Mouse (Mus musculus) midbrain, embryonic 11.5 days (tissue): Measurements from ENCODE around the gene Gm10471. TPM values are rescaled to one million over a fixed set of nuclear protein-coding genes. Genes with fewer than 3 reads are reported as not detected.
"Not testable (repeated sequence)": the region's sequence is repeated elsewhere in the genome, so short reads cannot be mapped to it uniquely, and the experiment has no call there.

Experiments
- ATAC-seq: fragments of 200-750 bp; cut with Nextera tagmentation; 2 replicates; pipeline ENCODE4 v1.8.0; 2017; ENCODE audit warnings: moderate TSS enrichment, moderate library complexity; ENCODE audit not compliant: low FRiP score
- DNase-seq: peaks from one replicate; pipeline ENCODE4 v3.0.0; 2015; ENCODE audit warnings: low spot score; ENCODE audit errors: missing footprints
- H3K27ac ChIP-seq: fragments of 300-500 bp; sonication (generic); 2 replicates; pipeline ENCODE4 v1.5.1; 2014; ENCODE audit warnings: low read depth, low read length
- H3K27me3 ChIP-seq: fragments of 300-500 bp; sonication (generic); 2 replicates; pipeline ENCODE4 v1.6.1; 2014; ENCODE audit warnings: mild to moderate bottlenecking, low read length, moderate library complexity, mixed read lengths; ENCODE audit not compliant: control insufficient read depth, insufficient read depth
- H3K36me3 ChIP-seq: fragments of 300-500 bp; sonication (generic); 2 replicates; pipeline ENCODE4 v1.6.1; 2014; ENCODE audit warnings: mild to moderate bottlenecking, low read length, moderate library complexity, mixed read lengths; ENCODE audit not compliant: control insufficient read depth, insufficient read depth
- H3K4me1 ChIP-seq: fragments of 300-500 bp; sonication (generic); 2 replicates; pipeline ENCODE4 v1.6.1; 2014; ENCODE audit warnings: low read length; ENCODE audit not compliant: control insufficient read depth, insufficient read depth
- H3K4me2 ChIP-seq: fragments of 300-500 bp; sonication (generic); 2 replicates; pipeline ENCODE4 v1.6.1; 2014; ENCODE audit warnings: mild to moderate bottlenecking, moderate library complexity
- H3K4me3 ChIP-seq: fragments of 300-500 bp; sonication (generic); 2 replicates; pipeline ENCODE4 v1.5.1; 2014; ENCODE audit warnings: low read depth, low read length
- H3K9ac ChIP-seq: fragments of 300-500 bp; sonication (generic); 2 replicates; pipeline ENCODE4 v1.6.1; 2014; ENCODE audit warnings: low read length
- H3K9me3 ChIP-seq: fragments of 300-500 bp; sonication (generic); 2 replicates; pipeline ENCODE4 v1.6.1; 2016; ENCODE audit warnings: low read length; ENCODE audit not compliant: control insufficient read depth
- WGBS: fragments of 180-500 bp; shearing (Covaris S2); extraction: QIAGEN DNeasy Blood & Tissue Kit; methylation state at CpG from one replicate; pipeline ENCODE4 v1.1.7; 2014; 5-methylcytosine and 5-hydroxymethylcytosine counted together
- polyA plus RNA-seq: library from polyadenylated mRNA; unstranded; fragments of >200 nt; fragmentation: Nextera tagmentation; extraction: Ambion mirVana; gene quantifications from 2 replicates; pipeline ENCODE4 v1.2.1, GENCODE M21; 2014

Gene Gm10471
- polyA plus RNA-seq: not detected in 2 replicates

DNA sequence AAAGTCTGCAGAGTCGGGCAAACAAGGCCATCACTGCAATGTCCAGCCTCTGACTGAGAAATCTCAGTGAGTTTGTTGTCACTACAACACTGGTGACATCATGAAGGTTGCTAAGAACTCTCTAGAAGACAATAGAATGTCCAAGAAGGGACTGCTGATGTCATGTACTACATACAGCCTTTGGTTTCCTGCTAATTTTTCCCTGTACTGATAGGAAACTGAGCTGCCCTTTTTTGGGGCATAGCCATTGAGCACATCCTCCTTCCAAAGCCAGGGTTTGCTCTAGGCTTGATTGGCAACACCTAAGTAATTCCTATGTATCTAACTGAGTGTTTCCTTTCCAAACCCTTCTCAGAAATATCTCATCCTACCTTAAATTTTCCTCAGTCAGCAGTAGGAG is at the start of gene Gm10471:
Gene Gm10471, minus strand, starts transcription at position 101 of the 400 bp plus-strand sequence.
- H3K27ac ChIP-seq, H3K27me3 ChIP-seq, DNase-seq, H3K36me3 ChIP-seq, H3K4me1 ChIP-seq, H3K4me2 ChIP-seq, H3K9ac ChIP-seq, H3K4me3 ChIP-seq, H3K9me3 ChIP-seq, ATAC-seq: not testable (repeated sequence)
- 71% methylated on average over 1 of the region's 1 CpGs for WGBS

DNA sequence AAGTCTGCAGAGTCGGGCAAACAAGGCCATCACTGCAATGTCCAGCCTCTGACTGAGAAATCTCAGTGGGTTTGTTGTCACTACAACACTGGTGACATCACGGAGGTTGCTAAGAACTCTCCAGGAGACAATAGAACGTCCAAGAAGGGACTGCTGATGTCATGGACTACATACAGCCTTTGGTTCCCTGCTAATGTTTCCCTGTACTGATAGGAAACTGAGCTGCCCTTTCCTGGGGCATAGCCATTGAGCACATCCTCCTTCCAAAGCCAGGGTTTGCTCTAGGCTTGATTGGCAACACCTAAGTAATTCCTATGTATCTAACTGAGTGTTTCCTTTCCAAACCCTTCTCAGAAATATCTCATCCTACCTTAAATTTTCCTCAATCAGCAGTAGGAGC is 32.2 kb upstream of the Gm10471 start, which contains the start of gene Gm10220:
Gene Gm10220, minus strand, starts transcription at position 101 of the 400 bp plus-strand sequence.
- H3K27ac ChIP-seq, ATAC-seq, DNase-seq, H3K4me2 ChIP-seq, H3K9ac ChIP-seq, H3K36me3 ChIP-seq, H3K27me3 ChIP-seq, H3K4me3 ChIP-seq, H3K9me3 ChIP-seq, H3K4me1 ChIP-seq: not testable (repeated sequence)
- WGBS: no CpG with 5 or more reads among the region's 3 CpGs

DNA sequence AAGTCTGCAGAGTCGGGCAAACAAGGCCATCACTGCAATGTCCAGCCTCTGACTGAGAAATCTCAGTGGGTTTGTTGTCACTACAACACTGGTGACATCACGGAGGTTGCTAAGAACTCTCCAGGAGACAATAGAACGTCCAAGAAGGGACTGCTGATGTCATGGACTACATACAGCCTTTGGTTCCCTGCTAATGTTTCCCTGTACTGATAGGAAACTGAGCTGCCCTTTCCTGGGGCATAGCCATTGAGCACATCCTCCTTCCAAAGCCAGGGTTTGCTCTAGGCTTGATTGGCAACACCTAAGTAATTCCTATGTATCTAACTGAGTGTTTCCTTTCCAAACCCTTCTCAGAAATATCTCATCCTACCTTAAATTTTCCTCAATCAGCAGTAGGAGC is 16.2 kb upstream of the Gm10471 start, which contains the start of gene 5031410I06Rik:
Gene 5031410I06Rik, minus strand, starts transcription at position 101 of the 400 bp plus-strand sequence.
- H3K9me3 ChIP-seq, H3K36me3 ChIP-seq, H3K4me1 ChIP-seq, H3K27ac ChIP-seq, DNase-seq, H3K4me3 ChIP-seq, H3K27me3 ChIP-seq, H3K9ac ChIP-seq, ATAC-seq, H3K4me2 ChIP-seq: not testable (repeated sequence)
- no CpG with 5 or more reads among the region's 3 CpGs for WGBS

- not testable (repeated sequence) for H3K4me2 ChIP-seq, H3K36me3 ChIP-seq, H3K4me1 ChIP-seq, H3K9me3 ChIP-seq, H3K4me3 ChIP-seq, ATAC-seq, H3K27me3 ChIP-seq, H3K27ac ChIP-seq, H3K9ac ChIP-seq
- peak; percentile 81 for DNase-seq
Observed at GRCm38 (mm10) chr5:26079023-26079422, 10.1 kb downstream of the Gm10471 start.

DNA sequence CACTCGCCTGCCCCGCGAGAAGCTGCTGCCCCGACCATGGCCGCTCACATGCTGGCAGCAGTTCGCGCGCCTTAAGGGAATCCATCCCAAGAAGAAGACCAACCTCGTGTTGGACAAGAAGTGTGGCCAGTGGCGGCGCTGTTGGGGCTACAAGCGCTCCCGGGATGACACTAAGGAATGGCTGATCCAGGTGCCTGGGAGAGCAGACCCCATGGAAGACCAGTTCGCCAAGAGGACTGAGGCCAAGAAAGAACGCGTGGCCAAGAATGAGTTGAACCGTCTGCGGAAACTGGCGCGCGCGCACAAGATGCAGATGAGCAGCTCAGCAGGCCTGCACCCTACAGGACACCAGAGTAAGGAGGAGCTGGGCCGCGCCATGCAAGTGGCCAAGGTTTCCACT is 18.4 kb downstream of the Gm10471 start:
- 86% methylated on average over 24 of the region's 24 CpGs for WGBS
- no peaks in the 10 kb centered on the region for H3K4me1 ChIP-seq
- no peaks in the 10 kb centered on the region for H3K27me3 ChIP-seq
- no peaks in the 10 kb centered on the region for H3K36me3 ChIP-seq
- no peak overlapping the region for H3K4me3 ChIP-seq
- H3K27ac ChIP-seq: no peak overlapping the region
- DNase-seq: no peak
- no peak overlapping the region for H3K9ac ChIP-seq
- no peak overlapping the region for H3K4me2 ChIP-seq
- ATAC-seq: no peak
- no peaks in the 10 kb centered on the region for H3K9me3 ChIP-seq

DNA sequence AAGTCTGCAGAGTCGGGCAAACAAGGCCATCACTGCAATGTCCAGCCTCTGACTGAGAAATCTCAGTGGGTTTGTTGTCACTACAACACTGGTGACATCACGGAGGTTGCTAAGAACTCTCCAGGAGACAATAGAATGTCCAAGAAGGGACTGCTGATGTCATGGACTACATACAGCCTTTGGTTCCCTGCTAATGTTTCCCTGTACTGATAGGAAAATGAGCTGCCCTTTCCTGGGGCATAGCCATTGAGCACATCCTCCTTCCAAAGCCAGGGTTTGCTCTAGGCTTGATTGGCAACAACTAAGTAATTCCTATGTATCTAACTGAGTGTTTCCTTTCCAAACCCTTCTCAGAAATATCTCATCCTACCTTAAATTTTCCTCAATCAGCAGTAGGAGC is 30.6 kb downstream of the Gm10471 start, which contains the start of gene Gm7347:
Gene Gm7347, minus strand, starts transcription at position 101 of the 400 bp plus-strand sequence.
- not testable (repeated sequence) for H3K4me1 ChIP-seq, H3K9me3 ChIP-seq, H3K27ac ChIP-seq, DNase-seq, H3K4me2 ChIP-seq, H3K36me3 ChIP-seq, H3K27me3 ChIP-seq, H3K9ac ChIP-seq, H3K4me3 ChIP-seq, ATAC-seq
- no CpG with 5 or more reads among the region's 2 CpGs for WGBS

DNA sequence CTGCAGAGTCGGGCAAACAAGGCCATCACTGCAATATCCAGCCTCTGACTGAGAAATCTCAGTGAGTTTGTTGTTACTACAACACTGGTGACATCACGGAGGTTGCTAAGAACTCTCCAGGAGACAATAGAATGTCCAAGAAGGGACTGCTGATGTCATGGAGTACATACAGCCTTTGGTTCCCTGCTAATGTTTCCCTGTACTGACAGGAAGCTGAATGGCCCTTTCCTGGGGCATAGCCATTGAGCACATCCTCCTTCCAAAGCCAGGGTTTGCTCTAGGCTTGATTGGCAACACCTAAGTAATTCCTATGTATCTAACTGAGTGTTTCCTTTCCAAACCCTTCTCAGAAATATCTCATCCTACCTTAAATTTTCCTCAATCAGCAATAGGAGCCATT is 49.6 kb downstream of the Gm10471 start, which contains the start of gene Speer4a:
Gene Speer4a, minus strand, starts transcription at position 101 of the 400 bp plus-strand sequence.
- H3K4me3 ChIP-seq, DNase-seq, H3K9me3 ChIP-seq, H3K9ac ChIP-seq, H3K36me3 ChIP-seq, H3K4me1 ChIP-seq, H3K27ac ChIP-seq, H3K27me3 ChIP-seq, H3K4me2 ChIP-seq, ATAC-seq: not testable (repeated sequence)
- 81% methylated on average over 2 of the region's 2 CpGs for WGBS

Other genes with a start within 250 kb of the Gm10471 start
- 0.06 TPM in 1 of 2 replicates, not detected in the other for gene Gm21663, start 146.9 kb downstream of the Gm10471 start, polyA plus RNA-seq
- gene Gm21671, start 134.9 kb downstream of the Gm10471 start, polyA plus RNA-seq: not detected in 2 replicates
- not detected in 2 replicates for gene Gm21680, start 116.6 kb downstream of the Gm10471 start, polyA plus RNA-seq
- gene Gm21698, start 100.6 kb downstream of the Gm10471 start, polyA plus RNA-seq: 0.08 TPM in 1 of 2 replicates, not detected in the other
- gene Gm1979, start 84.5 kb downstream of the Gm10471 start, polyA plus RNA-seq: 0.08 TPM in 1 of 2 replicates, not detected in the other
- not detected in 2 replicates for gene Gm5862, start 66.4 kb downstream of the Gm10471 start, polyA plus RNA-seq
- gene Speer4a, start 49.7 kb downstream of the Gm10471 start, polyA plus RNA-seq: 0.11 TPM in 1 of 2 replicates, not detected in the other
- gene Gm7347, start 30.7 kb downstream of the Gm10471 start, polyA plus RNA-seq: not detected in 2 replicates
- 0.11 TPM in 1 of 2 replicates, not detected in the other for gene 5031410I06Rik, start 16.1 kb upstream of the Gm10471 start, polyA plus RNA-seq
- not detected in 2 replicates for gene Gm10220, start 32.1 kb upstream of the Gm10471 start, polyA plus RNA-seq
- gene Gm7361, start 168.4 kb upstream of the Gm10471 start, polyA plus RNA-seq: 0.10 TPM in 1 of 2 replicates, not detected in the other